Mouse (Mus musculus) embryo, embryonic 11 days (tissue): ENCODE measurements around the gene Vdac1.
"Not testable (repeated sequence)": the region's sequence is repeated elsewhere in the genome, so short reads cannot be mapped to it uniquely, and the experiment has no call there.

Experiments
- DNase-seq: peaks from one replicate; pipeline ENCODE4 v3.0.0-alpha.2; 2015

The Vdac1 gene

DNA sequence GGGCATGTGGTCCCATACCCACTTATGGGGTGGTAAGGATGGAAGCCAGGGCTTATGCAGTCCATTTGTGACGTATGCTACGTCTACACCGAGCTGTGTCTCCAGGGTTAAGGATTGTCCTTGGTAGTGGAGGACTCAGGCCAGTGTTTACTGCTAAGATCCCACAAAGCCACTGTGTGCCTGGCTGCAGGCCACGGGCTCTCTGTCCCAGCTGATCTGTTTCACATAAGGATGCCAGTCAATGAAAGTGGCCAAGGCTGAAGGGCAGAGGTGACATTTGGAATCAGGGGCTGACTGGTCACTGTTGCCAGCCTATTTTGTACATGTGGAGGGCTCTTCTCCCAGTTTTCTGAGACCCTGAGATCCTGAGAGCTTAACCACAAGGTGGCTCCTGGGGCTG is 16.9 kb downstream of the Vdac1 start:
- DNase-seq, result no peak

DNA sequence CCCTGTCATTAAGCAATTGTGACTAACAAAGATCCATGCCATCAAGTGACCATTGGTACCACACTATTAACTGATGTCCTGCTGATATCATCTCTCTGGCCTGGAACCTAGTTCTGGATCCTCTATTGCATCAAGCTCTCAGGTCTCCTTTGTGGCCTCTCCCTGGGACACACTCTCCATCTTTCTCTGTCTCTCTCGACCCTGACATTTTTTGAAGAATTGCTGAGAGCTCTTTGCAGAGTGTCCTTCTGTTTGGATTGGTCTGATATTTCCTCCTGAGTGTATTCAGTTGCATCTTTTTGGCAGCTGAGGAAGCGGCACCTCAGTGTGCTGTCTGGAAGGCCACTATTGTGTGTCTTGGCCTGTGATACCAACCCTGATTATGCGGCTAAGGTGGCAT is 18.6 kb downstream of the Vdac1 start:
- no peak for DNase-seq

DNA sequence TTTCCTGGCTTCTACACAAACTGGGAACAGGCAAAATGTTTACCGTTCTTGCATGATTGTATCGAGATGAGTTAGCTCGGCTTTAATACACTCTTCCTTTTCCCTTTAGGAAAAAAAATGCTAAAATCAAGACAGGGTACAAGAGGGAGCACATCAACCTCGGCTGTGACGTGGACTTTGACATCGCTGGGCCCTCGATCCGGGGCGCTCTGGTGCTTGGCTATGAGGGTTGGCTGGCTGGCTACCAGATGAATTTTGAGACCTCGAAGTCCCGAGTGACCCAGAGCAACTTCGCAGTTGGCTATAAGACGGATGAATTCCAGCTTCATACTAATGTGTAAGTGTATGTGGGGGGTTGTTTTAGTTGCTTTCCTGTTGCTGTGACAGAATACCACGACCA is 23.1 kb downstream of the Vdac1 start:
- no peak for DNase-seq

- DNase-seq, result peak; percentile 48
Measured at GRCm38 (mm10) chr11:52384667-52385066, 24.0 kb downstream of the Vdac1 start.

- no peak for DNase-seq
Measured at GRCm38 (mm10) chr11:52386892-52387291, 26.2 kb downstream of the Vdac1 start.

GRCm38 (mm10) chr11:52388150-52388549 is 27.5 kb downstream of the Vdac1 start:
- no peak for DNase-seq

DNA sequence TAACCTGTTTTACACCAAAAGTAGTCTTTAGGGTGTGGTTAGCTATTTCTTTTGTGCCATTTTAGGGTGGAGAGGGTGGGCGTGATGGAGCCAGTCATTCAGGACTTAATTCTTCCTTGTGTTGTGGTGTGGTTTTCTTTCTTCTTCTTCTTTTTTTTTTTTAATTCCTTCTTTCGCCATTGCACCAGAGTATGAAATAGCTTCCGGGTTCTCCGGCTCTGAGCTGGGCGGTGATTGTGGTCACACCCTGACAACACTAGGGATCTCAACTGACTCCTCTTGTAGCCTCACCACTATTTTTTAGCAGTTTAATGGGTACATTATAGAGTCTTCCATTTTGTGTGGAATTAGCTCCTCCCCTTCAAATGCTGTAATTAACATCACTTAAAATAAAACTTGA is 28.3 kb downstream of the Vdac1 start:
- DNase-seq, result not testable (repeated sequence)

DNA sequence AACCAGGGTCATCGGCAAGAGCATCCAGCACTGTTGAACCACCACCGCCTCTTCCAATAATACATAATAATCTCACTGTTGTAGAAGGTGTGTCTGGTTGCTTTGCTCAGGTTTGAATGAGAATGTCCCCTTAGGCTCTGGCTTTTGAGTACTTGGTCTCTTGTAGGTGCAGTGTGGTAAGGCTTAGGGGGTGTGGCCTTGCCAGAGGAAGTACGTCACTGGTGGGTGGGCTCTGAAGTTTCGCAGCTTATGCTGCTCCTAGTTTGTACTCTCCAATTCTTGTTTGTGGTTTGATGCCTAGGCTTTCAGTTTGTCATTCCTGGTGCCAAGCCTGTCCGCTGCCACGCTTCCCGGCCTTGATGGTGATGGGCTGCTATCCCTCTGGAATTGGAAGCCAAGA is 29.3 kb downstream of the Vdac1 start:
- no peak for DNase-seq

GRCm38 (mm10) chr11:52394494-52394893 is 33.8 kb downstream of the Vdac1 start:
- no peak for DNase-seq

DNA sequence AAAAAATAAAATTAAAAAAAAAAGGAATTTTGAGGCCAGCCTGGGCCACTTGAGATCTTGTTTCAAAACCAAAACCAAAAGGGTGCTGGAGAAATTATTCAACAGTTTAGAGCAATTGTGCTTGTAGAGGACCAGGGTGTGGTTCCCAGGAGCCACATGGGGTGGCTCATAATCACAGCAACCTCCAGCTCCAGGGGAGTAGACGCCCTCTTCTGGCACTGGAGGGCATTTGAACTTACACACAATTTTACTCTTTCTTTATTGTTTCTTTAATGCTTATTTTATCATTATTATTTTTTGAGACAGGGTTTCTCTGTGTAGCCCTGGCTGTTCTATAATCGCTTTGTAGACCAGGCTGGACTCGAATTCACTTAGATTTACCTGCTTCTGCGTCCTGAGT is 34.7 kb downstream of the Vdac1 start:
- no peak for DNase-seq

GRCm38 (mm10) chr11:52395940-52396596 is 35.4 kb downstream of the Vdac1 start, which contains the start of gene 9530068E07Rik:
TSS of gene 9530068E07Rik (plus strand) at chr11:52396428.
- peak; percentile 98 for DNase-seq

- peak; percentile 70 for DNase-seq
Measured at GRCm38 (mm10) chr11:52396597-52397188, 36.0 kb downstream of the Vdac1 start.

DNA sequence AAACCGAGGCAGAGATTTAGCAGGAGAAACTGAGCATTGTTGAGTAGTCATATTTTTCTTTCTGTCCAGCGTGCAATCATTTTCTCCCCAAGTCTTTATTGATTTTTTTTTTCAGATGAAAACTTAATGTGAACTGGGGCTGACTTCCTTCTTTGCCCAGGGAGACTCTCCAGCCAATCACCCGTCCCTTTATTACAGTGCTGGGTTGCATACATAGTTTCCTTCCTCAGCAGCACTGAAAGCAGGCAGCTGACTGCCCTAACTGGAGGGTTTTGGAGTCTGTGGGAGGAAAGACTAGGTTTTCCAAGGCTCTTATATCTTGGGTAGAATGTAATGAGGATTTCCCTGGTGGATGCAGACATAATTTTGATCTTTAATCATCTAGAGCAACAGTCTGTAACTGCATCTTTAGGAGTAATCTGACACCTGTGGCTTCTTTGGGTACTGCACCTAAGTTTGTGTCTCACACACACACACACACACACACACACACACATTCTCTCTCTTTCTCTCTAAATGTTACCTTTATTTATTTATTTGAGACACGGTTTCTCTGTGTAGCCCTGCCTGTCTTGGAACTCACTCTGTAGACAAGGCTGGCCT is 36.8 kb downstream of the Vdac1 start:
- DNase-seq, result peak; percentile 37

- no peak for DNase-seq
Measured at GRCm38 (mm10) chr11:52401476-52401875, 40.8 kb downstream of the Vdac1 start.

DNA sequence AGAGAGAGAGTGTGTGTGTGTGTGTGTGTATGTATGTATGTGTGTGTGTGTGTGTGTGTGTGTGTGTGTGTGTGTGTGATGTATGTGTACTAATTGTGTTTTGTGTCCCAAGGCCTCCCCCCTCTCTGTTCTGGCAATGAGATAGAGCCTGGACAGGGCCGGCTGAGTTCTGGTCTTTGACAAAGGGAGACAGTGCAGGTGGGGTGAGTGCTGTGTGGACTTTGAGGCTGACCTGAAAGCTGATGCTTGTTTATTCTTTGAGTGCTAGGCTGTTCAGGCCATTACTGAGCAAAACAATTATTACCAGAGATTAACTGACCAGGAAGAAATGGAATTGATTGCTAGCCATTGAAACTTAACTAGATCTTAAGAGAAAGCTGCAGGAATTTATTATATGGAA is 41.9 kb downstream of the Vdac1 start:
- no peak for DNase-seq

DNA sequence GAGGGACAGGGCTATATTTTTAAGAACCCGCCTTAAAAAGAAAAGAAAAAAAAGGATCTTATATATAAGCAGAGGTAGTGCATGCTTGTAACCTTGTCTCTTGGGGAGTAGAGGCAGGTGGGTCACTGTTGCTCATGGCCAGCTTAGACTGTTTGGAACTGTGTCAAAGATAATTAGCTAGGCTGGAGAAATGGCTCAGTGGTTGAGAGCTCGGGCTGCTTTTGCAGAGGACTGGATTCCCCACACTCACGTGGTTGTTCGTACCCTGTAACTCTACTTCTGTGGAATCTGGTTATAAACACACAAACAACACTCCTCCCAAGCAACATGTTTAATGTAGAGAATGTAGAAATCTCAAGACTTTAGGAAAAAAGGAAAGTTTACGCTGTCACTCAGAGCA is 43.5 kb downstream of the Vdac1 start:
- no peak for DNase-seq

- no peak for DNase-seq
Measured at GRCm38 (mm10) chr11:52405196-52405688, 44.6 kb downstream of the Vdac1 start.

- DNase-seq, result no peak
Measured at GRCm38 (mm10) chr11:52409316-52409715, 48.7 kb downstream of the Vdac1 start.

DNA sequence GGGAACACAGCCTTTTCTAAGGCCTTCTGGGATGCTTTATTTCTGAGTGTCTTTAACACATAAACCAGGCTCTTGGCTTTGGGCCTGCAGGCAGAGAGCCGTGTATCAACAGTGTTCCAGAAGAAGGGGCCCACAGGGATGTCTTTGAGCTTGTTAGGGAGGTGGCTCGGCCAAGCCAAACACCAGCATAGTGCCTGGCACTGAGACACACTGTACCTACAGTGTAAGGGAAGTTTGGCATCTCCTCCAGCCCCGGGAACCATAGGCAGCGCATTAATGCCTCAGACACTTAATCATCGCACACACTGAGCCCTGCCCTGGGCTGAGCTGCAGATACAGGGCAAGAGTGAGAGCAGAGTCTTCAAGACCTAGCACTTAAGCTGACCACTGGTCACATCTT is 57.7 kb downstream of the Vdac1 start:
- DNase-seq, result no peak

DNA sequence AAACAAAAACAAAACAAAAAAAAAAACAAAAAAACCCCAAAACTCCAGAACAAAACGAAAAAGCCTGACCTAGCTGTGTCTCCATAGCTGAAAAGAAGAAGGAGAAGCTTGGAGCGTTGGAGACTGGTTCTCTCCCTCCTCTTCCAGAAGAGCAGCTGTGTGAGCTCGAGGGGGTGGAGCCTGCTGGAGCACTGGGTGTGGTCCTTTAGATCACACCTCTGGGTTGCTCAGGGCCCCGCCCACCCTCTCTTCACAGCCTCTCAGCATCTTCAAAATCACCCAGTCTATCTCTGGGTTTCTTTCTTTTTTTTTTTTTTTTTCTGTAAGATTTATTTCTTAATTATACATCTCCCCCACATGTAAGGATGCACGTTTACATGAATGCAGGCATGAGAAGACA is 58.6 kb downstream of the Vdac1 start:
- DNase-seq, result no peak

GRCm38 (mm10) chr11:52419861-52420260 is 59.2 kb downstream of the Vdac1 start:
- no peak for DNase-seq

GRCm38 (mm10) chr11:52420296-52421052 is 59.8 kb downstream of the Vdac1 start:
- no peak for DNase-seq

DNA sequence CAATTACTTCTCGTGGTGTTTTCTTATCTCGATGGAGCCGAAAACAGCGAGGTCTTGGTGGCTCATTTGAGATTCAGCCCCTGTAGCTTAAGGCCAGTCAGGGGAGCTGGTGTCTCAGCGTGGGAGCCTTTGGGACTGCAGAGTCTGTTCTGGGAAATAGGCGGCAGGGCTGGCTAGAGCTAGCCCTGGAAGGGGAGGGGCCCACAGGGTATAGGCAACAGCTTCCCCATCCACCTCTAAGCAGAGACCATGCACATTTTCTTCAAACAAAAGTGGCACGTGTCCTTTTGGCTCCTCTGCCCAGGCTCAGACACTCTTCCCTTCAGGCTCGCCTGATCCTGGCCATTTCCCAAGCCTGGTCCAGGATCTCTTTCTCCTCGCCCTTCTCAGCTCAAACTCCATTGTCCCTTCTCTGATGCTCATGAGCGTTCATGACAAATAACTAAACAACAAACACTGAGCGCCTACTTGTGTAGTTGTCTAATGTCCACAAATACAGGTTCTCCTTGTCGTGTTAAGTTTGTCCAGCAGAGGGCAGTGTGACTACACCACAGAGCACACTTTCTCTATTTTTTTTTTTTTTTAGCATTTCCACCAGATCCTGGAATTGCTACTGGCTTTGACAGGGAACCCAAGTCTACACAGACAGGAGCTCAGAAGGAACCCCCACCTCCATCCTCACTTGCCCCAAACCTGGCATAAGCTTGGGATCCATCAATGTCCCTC is 60.6 kb downstream of the Vdac1 start:
- peak; percentile 76 for DNase-seq
